Mouse (Mus musculus): ENCODE results near the gene Kctd17. TPM values are rescaled to one million over a fixed set of nuclear protein-coding genes. Genes with fewer than 3 reads are reported as not detected.

Gene Kctd17
- polyA plus RNA-seq, 1 experiment, result 90.6 TPM

DNA sequence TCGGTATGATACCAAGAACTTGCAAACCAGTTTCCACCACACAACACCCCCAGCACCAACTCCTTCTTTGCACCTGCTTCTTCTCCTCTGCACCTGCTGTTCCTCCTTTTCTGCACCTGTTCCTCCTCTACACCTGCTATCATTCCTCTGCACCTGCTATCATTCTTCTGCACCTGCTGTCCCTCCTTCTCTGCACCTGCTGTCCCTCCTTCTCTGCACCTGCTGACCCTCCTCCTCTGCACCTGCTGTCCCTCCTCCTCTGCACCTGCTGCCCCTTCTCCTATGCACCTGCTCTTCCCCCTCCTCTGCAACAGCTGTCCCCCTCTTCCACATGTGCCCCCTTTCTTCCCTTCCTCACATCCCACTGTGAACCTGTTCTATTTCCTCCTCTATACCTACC is 58.2 kb downstream of the Kctd17 start:
- 0 out of 2 replicates have a peak, but pooled peaks cover 6% of the 10 kb centered on the region for H3K4me1 ChIP-seq (ENCODE audit: control insufficient read depth, insufficient read depth, low read length)
- no peak overlapping the region for H3K4me3 ChIP-seq (ENCODE audit: insufficient read depth, low read length)
- TF ChIP-seq CTCF (IDR thresholded peaks at IDR 0.05; ENCODE audit: borderline replicate concordance, insufficient read depth, low read length), result no peak
- no peak for TF ChIP-seq POLR2A (IDR thresholded peaks at IDR 0.05; ENCODE audit: low read depth, low read length)
- H3K27ac ChIP-seq (ENCODE audit: insufficient read depth, low read length), result no peak overlapping the region

DNA sequence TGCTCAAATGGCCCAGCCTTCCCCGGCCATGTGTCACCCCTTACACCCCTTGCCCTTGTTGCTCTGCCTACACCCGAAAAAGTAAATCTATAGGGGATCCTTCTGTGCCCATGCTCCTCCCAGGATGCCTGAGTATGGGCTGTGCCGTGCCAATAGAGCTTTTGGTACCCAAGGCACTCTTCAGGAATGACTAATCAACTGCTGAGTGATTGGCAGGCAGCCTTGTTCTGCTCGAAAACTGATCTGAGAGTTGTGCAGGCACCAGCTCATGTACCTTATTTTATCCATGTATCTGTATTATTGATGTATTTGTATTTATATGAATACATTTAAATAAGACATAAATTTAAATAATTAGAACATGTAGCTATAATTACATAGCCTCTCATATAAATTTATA is 58.7 kb downstream of the Kctd17 start:
- H3K27ac ChIP-seq (ENCODE audit: insufficient read depth, low read length), result no peak overlapping the region
- no peak overlapping the region for H3K4me3 ChIP-seq (ENCODE audit: insufficient read depth, low read length)
- TF ChIP-seq CTCF (IDR thresholded peaks at IDR 0.05; ENCODE audit: borderline replicate concordance, insufficient read depth, low read length), result no peak
- no peak for TF ChIP-seq POLR2A (IDR thresholded peaks at IDR 0.05; ENCODE audit: low read depth, low read length)
- 0 out of 2 replicates have a peak, but pooled peaks cover 6% of the 10 kb centered on the region for H3K4me1 ChIP-seq (ENCODE audit: control insufficient read depth, insufficient read depth, low read length)

Other genes starting within 250 kb of the Kctd17 start
- not detected in 2 replicates for gene Pvalb, start 222.2 kb upstream of the Kctd17 start, polyA plus RNA-seq (2011; ENCODE audit: insufficient read length, low read depth, missing spikeins)
- 1.3 TPM in 1 of 2 replicates, not detected in the other for gene Ncf4, start 183.8 kb upstream of the Kctd17 start, polyA plus RNA-seq (2011; ENCODE audit: insufficient read length, low read depth, missing spikeins)
- 0.30 TPM in 1 of 2 replicates, not detected in the other for gene Csf2rb2, start 122.8 kb upstream of the Kctd17 start, polyA plus RNA-seq (2011; ENCODE audit: insufficient read length, low read depth, missing spikeins)
- gene Csf2rb, start 102.8 kb upstream of the Kctd17 start, polyA plus RNA-seq (2011; ENCODE audit: insufficient read length, low read depth, missing spikeins), result 0.18 and 1.2 TPM in 2 replicates
- not detected in 2 replicates for gene Tex33, start 32.7 kb upstream of the Kctd17 start, polyA plus RNA-seq (2011; ENCODE audit: insufficient read length, low read depth, missing spikeins)
- 3.5 and 5.0 TPM in 2 replicates for gene Tst, start 22.7 kb upstream of the Kctd17 start, polyA plus RNA-seq (2011; ENCODE audit: insufficient read length, low read depth, missing spikeins)
- gene Mpst, start 22.1 kb upstream of the Kctd17 start, polyA plus RNA-seq (2011; ENCODE audit: insufficient read length, low read depth, missing spikeins), result 9.6 and 13.3 TPM in 2 replicates
- not detected in 2 replicates for gene Tmprss6, start 40.1 kb downstream of the Kctd17 start, polyA plus RNA-seq (2011; ENCODE audit: insufficient read length, low read depth, missing spikeins)
- gene Il2rb, start 66.7 kb downstream of the Kctd17 start, polyA plus RNA-seq (2011; ENCODE audit: insufficient read length, low read depth, missing spikeins), result 0.25 TPM in 1 of 2 replicates, not detected in the other
- 43.5 and 77.1 TPM in 2 replicates for gene C1qtnf6, start 102.9 kb downstream of the Kctd17 start, polyA plus RNA-seq (2011; ENCODE audit: insufficient read length, low read depth, missing spikeins)
- gene Sstr3, start 116.1 kb downstream of the Kctd17 start, polyA plus RNA-seq (2011; ENCODE audit: insufficient read length, low read depth, missing spikeins), result not detected in 2 replicates
- 0.37 and 2.2 TPM in 2 replicates for gene Rac2, start 144.2 kb downstream of the Kctd17 start, polyA plus RNA-seq (2011; ENCODE audit: insufficient read length, low read depth, missing spikeins)
- 0.20 and 1.3 TPM in 2 replicates for gene Cyth4, start 168.5 kb downstream of the Kctd17 start, polyA plus RNA-seq (2011; ENCODE audit: insufficient read length, low read depth, missing spikeins)

Measured in embryonic fibroblast, embryonic 13.5 days (primary cell).